Mouse (Mus musculus): Measurements from ENCODE around the gene Pex14. TPM values are rescaled to one million over a fixed set of nuclear protein-coding genes. Genes with fewer than 3 reads are reported as not detected.

Pex14 gene
- polyA plus RNA-seq, 1 experiment from 2014 or later, result 46.0 TPM

DNA sequence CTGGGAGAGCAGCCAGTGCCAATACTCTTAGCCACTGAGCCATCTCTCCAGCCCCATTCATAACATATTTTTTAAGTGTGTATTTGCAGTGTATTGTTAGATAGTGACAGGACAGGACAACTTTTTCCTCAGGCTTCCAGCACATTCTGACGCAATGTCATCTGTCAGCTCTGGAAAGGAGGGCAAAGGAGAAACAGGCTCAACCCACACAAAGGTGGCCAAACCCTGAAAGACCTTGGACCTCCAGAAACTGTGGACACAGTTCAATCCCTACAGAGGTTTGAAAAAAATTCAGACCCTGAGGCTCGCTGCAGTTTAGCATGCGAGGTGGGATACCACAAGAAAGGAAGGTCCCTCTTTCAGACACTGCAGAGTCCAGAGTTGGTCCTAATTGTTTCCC lies 1.7 kb downstream of the Pex14 start:
- Histone ChIP-seq H3K36me3 (ENCODE audit: control insufficient read depth, insufficient read depth, low read length) (peaks cover 9% of the 10 kb centered on the region; the same call in 1 of the 2 replicates), H3K9me3 (ENCODE audit: control insufficient read depth, low read length) (no peaks in the 10 kb centered on the region), H3K4me3 (ENCODE audit: low read depth, low read length) (peak overlapping the region; percentile 92), H3K4me2 (ENCODE audit: low read length) (peak overlapping the region; percentile 98), H3K4me1 (replicated peaks; ENCODE audit: control insufficient read depth, insufficient read depth, low read length) (peaks cover 14% of the 10 kb centered on the region), H3K27ac (ENCODE audit: low read depth) (no peak overlapping the region), H3K27me3 (replicated peaks; ENCODE audit: control insufficient read depth, insufficient read depth, low read length) (no peaks in the 10 kb centered on the region), H3K9ac (ENCODE audit: low read length) (no peak overlapping the region)
- DNase-seq (ENCODE audit: low spot score) (no peak), ATAC-seq (replicated peaks; ENCODE audit: low FRiP score, low TSS enrichment, low read depth) (no peak)
- WGBS, result 79% methylated on average over 3 of the region's 3 CpGs

DNA sequence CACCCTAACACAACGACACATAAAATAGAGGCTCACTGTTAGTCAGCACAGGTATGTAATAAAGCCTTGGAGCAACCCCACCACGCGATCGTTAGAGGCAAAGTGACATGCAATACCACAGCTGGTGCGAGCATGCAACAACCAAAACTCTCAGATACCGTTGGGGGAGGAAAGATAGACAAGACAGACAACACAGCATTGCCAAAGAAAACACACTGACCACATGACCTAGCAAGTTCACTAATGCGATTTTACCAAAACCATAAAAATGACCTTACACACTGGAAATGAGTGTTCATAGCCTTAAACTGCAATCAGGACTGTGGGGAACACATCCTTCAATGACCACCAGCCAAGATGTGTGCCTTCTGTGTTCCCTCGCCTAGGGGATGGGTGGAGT lies 8.3 kb downstream of the Pex14 start:
- Histone ChIP-seq H3K27ac (ENCODE audit: low read depth) (no peak overlapping the region), H3K9me3 (ENCODE audit: control insufficient read depth, low read length) (no peaks in the 10 kb centered on the region), H3K4me1 (replicated peaks; ENCODE audit: control insufficient read depth, insufficient read depth, low read length) (no peaks in the 10 kb centered on the region), H3K9ac (ENCODE audit: low read length) (no peak overlapping the region), H3K27me3 (replicated peaks; ENCODE audit: control insufficient read depth, insufficient read depth, low read length) (no peaks in the 10 kb centered on the region), H3K4me3 (ENCODE audit: low read depth, low read length) (no peak overlapping the region), H3K4me2 (ENCODE audit: low read length) (no peak overlapping the region), H3K36me3 (ENCODE audit: control insufficient read depth, insufficient read depth, low read length) (peaks cover 11% of the 10 kb centered on the region; the same call in 1 of the 2 replicates)
- no peak for ATAC-seq (replicated peaks; ENCODE audit: low FRiP score, low TSS enrichment, low read depth)
- WGBS, result 91% methylated on average over 8 of the region's 8 CpGs
- no peak for DNase-seq (ENCODE audit: low spot score)

DNA sequence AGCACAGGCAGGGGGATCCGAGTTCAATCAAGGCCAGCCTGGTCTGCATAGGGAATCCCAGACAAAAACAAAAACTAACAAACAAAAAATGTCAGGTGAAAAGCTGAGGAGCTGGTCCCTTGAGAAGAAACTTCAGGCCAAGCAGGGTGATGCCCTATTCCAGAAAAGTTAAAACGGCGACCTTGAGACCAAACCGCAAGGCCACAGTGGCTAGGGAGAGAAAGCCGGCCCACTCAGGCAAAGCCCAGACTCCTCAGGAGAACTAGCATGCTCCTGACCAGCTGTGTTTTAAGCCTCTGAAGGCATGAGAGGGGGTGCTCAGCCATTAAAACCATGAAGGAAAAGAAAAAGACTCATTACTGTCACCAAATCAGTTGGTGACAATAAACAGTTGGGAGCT lies 14.3 kb downstream of the Pex14 start:
- Histone ChIP-seq H3K27ac (ENCODE audit: low read depth) (no peak overlapping the region), H3K27me3 (replicated peaks; ENCODE audit: control insufficient read depth, insufficient read depth, low read length) (no peaks in the 10 kb centered on the region), H3K4me3 (ENCODE audit: low read depth, low read length) (no peak overlapping the region), H3K9me3 (ENCODE audit: control insufficient read depth, low read length) (no peaks in the 10 kb centered on the region), H3K4me1 (replicated peaks; ENCODE audit: control insufficient read depth, insufficient read depth, low read length) (peaks cover 3% of the 10 kb centered on the region; the same call in 1 of the 2 replicates), H3K9ac (ENCODE audit: low read length) (no peak overlapping the region), H3K36me3 (ENCODE audit: control insufficient read depth, insufficient read depth, low read length) (no peaks in the 10 kb centered on the region), H3K4me2 (ENCODE audit: low read length) (no peak overlapping the region)
- ATAC-seq (replicated peaks; ENCODE audit: low FRiP score, low TSS enrichment, low read depth) (no peak), DNase-seq (ENCODE audit: low spot score) (no peak)
- WGBS, result 67% methylated on average over 5 of the region's 5 CpGs

DNA sequence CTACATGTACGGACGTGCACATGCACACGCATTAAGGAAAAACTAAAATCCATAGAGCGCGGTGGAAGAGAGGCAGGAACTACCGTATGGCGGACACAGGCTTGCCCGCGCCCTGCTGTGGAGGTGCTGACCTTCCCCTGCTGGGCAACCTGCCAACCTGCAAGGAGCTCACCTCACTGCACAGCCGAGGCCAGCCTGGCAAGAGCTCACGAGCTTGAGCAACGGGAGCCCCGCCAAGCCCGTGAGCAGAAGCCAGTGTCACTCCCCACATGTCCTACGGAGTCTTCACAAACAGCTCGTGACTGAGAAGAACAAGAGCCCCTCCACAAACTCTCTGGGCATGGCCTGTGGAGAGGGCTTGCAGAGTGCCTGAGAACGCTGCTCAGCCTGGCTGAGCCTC lies 18.1 kb downstream of the Pex14 start:
- Histone ChIP-seq H3K4me1 (replicated peaks; ENCODE audit: control insufficient read depth, insufficient read depth, low read length) (peaks cover 3% of the 10 kb centered on the region; the same call in 1 of the 2 replicates), H3K9ac (ENCODE audit: low read length) (no peak overlapping the region), H3K27ac (ENCODE audit: low read depth) (no peak overlapping the region), H3K4me2 (ENCODE audit: low read length) (no peak overlapping the region), H3K27me3 (replicated peaks; ENCODE audit: control insufficient read depth, insufficient read depth, low read length) (no peaks in the 10 kb centered on the region), H3K36me3 (ENCODE audit: control insufficient read depth, insufficient read depth, low read length) (no peaks in the 10 kb centered on the region), H3K9me3 (ENCODE audit: control insufficient read depth, low read length) (no peaks in the 10 kb centered on the region), H3K4me3 (ENCODE audit: low read depth, low read length) (no peak overlapping the region)
- ATAC-seq (replicated peaks; ENCODE audit: low FRiP score, low TSS enrichment, low read depth) (no peak), DNase-seq (ENCODE audit: low spot score) (no peak)
- WGBS, result 82% methylated on average over 17 of the region's 17 CpGs

DNA sequence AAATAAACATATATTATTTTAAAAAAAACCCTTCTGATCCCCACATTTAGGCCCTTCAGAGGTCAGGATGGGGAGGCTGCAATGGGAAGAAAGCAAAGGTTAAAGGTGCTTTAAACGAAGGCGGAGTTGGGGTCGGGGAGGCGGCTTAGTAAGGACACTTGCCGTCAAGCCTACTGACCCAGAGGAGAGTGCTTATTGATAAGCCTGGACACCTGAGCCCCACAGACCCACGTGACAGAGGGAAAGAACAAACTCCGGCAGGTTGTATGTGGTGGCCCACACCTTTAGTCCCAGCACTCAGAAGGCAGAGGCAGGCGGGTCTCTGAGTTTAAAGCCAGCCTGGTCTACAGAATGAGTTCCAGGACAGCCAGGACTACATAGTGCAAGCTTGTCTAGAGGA lies 19.6 kb downstream of the Pex14 start:
- no peak for DNase-seq (ENCODE audit: low spot score)
- WGBS, result 86% methylated on average over 8 of the region's 8 CpGs
- H3K4me2 ChIP-seq (ENCODE audit: low read length), result no peak overlapping the region
- H3K4me1 ChIP-seq (replicated peaks; ENCODE audit: control insufficient read depth, insufficient read depth, low read length), result peaks cover 3% of the 10 kb centered on the region; the same call in 1 of the 2 replicates
- H3K4me3 ChIP-seq (ENCODE audit: low read depth, low read length), result no peak overlapping the region
- no peaks in the 10 kb centered on the region for H3K9me3 ChIP-seq (ENCODE audit: control insufficient read depth, low read length)
- 0 out of 2 replicates have a peak, but pooled peaks cover 2% of the 10 kb centered on the region for H3K36me3 ChIP-seq (ENCODE audit: control insufficient read depth, insufficient read depth, low read length)
- no peaks in the 10 kb centered on the region for H3K27me3 ChIP-seq (replicated peaks; ENCODE audit: control insufficient read depth, insufficient read depth, low read length)
- ATAC-seq (replicated peaks; ENCODE audit: low FRiP score, low TSS enrichment, low read depth), result no peak
- no peak overlapping the region for H3K9ac ChIP-seq (ENCODE audit: low read length)
- no peak overlapping the region for H3K27ac ChIP-seq (ENCODE audit: low read depth)

DNA sequence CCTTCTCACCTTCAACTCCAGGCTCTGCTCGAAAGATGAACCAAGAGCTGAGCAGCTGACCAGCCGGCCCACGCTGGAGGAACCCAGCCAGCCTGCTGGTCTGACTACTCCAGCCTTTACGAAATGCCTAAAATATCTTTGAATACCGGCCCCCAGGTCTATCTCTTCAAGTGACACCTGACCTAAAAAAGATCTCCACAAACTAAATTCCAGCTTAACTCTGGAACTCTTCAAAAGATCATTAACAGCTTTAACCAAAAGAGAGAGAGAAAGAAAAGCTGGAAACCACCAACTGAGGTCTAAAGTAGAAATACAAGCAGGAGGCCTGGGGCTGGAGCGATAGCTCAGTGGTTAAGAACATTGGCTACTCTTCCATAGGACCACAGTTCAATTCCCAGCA lies 20.0 kb downstream of the Pex14 start:
- Histone ChIP-seq H3K4me3 (ENCODE audit: low read depth, low read length) (no peak overlapping the region), H3K4me2 (ENCODE audit: low read length) (no peak overlapping the region), H3K27me3 (replicated peaks; ENCODE audit: control insufficient read depth, insufficient read depth, low read length) (no peaks in the 10 kb centered on the region), H3K27ac (ENCODE audit: low read depth) (no peak overlapping the region), H3K9me3 (ENCODE audit: control insufficient read depth, low read length) (no peaks in the 10 kb centered on the region), H3K9ac (ENCODE audit: low read length) (no peak overlapping the region), H3K36me3 (ENCODE audit: control insufficient read depth, insufficient read depth, low read length) (0 out of 2 replicates have a peak, but pooled peaks cover 6% of the 10 kb centered on the region), H3K4me1 (replicated peaks; ENCODE audit: control insufficient read depth, insufficient read depth, low read length) (peaks cover 3% of the 10 kb centered on the region; the same call in 1 of the 2 replicates)
- ATAC-seq (replicated peaks; ENCODE audit: low FRiP score, low TSS enrichment, low read depth) (no peak), DNase-seq (ENCODE audit: low spot score) (no peak)
- 68% methylated on average over 6 of the region's 6 CpGs for WGBS

DNA sequence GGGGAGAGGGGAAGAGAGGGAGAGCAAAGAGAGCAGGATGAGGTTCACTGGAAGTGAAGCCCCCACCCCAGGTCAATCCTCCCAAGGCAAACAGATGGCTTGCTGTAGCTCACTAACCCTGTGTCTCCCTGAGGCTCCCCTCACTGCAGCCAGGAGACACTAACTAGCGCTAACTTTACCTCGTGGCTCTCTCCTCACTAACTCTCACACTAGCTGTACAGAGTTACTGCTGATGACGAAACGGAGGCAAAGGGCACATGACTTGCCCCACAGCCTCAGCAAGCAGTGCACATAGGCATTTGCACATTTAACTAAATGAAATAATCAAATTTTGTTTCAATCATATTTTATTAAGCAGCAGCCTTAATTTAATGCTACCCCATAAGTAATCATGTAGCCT lies 21.4 kb downstream of the Pex14 start:
- no peaks in the 10 kb centered on the region for H3K27me3 ChIP-seq (replicated peaks; ENCODE audit: control insufficient read depth, insufficient read depth, low read length)
- H3K4me1 ChIP-seq (replicated peaks; ENCODE audit: control insufficient read depth, insufficient read depth, low read length), result peaks cover 3% of the 10 kb centered on the region; the same call in 1 of the 2 replicates
- ATAC-seq (replicated peaks; ENCODE audit: low FRiP score, low TSS enrichment, low read depth) (no peak), DNase-seq (ENCODE audit: low spot score) (no peak)
- WGBS, result 49% methylated on average over 4 of the region's 4 CpGs
- no peak overlapping the region for H3K27ac ChIP-seq (ENCODE audit: low read depth)
- H3K9me3 ChIP-seq (ENCODE audit: control insufficient read depth, low read length), result no peaks in the 10 kb centered on the region
- H3K36me3 ChIP-seq (ENCODE audit: control insufficient read depth, insufficient read depth, low read length), result peaks cover 6% of the 10 kb centered on the region; the same call in 1 of the 2 replicates
- no peak overlapping the region for H3K4me3 ChIP-seq (ENCODE audit: low read depth, low read length)
- no peak overlapping the region for H3K9ac ChIP-seq (ENCODE audit: low read length)
- H3K4me2 ChIP-seq (ENCODE audit: low read length), result no peak overlapping the region

DNA sequence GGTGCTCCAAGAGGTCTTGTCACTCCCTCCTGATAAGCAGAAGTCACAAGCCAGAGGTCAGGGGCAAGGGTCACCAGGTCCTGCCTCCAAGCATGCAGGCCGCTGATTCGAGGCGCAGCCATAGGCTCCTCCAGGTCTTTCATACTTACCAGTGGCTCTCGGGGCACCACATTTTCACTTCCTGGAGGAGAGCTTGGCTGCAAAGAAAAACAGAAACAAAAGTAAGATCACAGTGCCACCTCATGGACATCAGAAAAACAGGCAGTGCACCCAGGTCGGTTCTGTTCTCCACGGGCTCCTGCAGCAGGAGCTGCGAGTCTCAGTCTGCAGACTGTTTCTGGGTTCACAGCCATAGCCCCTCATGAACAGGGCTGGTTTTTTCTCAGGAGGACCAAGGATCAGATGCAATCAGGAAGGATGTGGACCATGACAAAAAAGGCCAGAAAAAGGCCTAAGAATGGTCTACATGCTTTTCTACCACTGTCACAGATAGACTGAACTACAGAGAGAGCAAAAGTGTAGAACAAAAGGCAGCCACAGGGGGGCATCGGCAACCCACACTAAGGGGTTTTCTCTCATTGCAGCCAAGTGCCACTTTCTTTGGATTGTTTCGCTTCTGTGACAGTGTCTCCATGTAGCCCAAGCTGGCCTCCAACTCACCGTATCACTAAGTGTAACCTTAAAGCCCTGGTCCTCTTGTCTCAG lies 23.7 kb downstream of the Pex14 start:
- H3K9ac ChIP-seq (ENCODE audit: low read length), result no peak overlapping the region
- ATAC-seq (replicated peaks; ENCODE audit: low FRiP score, low TSS enrichment, low read depth) (peak; percentile 69), DNase-seq (ENCODE audit: low spot score) (peak; percentile 83)
- WGBS, result 28% methylated on average over 10 of the region's 10 CpGs
- no peak overlapping the region for H3K4me2 ChIP-seq (ENCODE audit: low read length)
- no peak overlapping the region for H3K4me3 ChIP-seq (ENCODE audit: low read depth, low read length)
- no peaks in the 10 kb centered on the region for H3K27me3 ChIP-seq (replicated peaks; ENCODE audit: control insufficient read depth, insufficient read depth, low read length)
- no peaks in the 10 kb centered on the region for H3K9me3 ChIP-seq (ENCODE audit: control insufficient read depth, low read length)
- H3K36me3 ChIP-seq (ENCODE audit: control insufficient read depth, insufficient read depth, low read length), result peaks cover 13% of the 10 kb centered on the region; the same call in 1 of the 2 replicates
- H3K4me1 ChIP-seq (replicated peaks; ENCODE audit: control insufficient read depth, insufficient read depth, low read length), result no peaks in the 10 kb centered on the region; the same call in 1 of the 2 replicates
- H3K27ac ChIP-seq (ENCODE audit: low read depth), result 0 out of 2 replicates have a peak overlapping the region, but pooled peaks have one; percentile 25

DNA sequence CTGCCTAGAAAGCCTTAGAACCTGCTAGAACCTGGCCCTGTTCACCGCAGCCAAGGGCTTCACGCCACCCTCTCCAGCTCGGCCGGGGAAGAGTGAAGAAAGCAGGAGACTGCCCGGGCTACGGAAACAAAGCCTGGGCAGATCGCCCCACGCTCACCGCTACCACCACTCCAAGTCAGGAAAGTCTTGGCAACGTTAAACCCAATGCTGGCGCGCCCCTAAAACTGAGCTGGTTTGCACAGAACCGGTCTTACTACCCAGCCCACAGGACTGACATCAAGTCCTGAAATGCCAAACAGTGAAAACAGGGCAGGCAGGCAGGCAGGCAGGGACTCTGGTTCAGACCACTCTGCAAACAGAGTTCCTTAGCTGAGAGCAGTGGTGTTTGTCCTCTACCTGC lies 24.6 kb downstream of the Pex14 start:
- no peak overlapping the region for H3K9ac ChIP-seq (ENCODE audit: low read length)
- 96% methylated on average over 13 of the region's 13 CpGs for WGBS
- H3K4me2 ChIP-seq (ENCODE audit: low read length), result no peak overlapping the region
- no peak overlapping the region for H3K4me3 ChIP-seq (ENCODE audit: low read depth, low read length)
- peaks cover 13% of the 10 kb centered on the region; the same call in 1 of the 2 replicates for H3K36me3 ChIP-seq (ENCODE audit: control insufficient read depth, insufficient read depth, low read length)
- no peak overlapping the region for H3K27ac ChIP-seq (ENCODE audit: low read depth)
- no peaks in the 10 kb centered on the region for H3K9me3 ChIP-seq (ENCODE audit: control insufficient read depth, low read length)
- no peaks in the 10 kb centered on the region; the same call in 1 of the 2 replicates for H3K4me1 ChIP-seq (replicated peaks; ENCODE audit: control insufficient read depth, insufficient read depth, low read length)
- H3K27me3 ChIP-seq (replicated peaks; ENCODE audit: control insufficient read depth, insufficient read depth, low read length), result no peaks in the 10 kb centered on the region
- DNase-seq (ENCODE audit: low spot score) (no peak), ATAC-seq (replicated peaks; ENCODE audit: low FRiP score, low TSS enrichment, low read depth) (no peak)

Data from intestine, embryonic 14.5 days (tissue).